Mouse (Mus musculus): Measurements from ENCODE around the gene Ginm1. TPM values are rescaled to one million over a fixed set of nuclear protein-coding genes. Genes with fewer than 3 reads are reported as not detected.
"Not testable (repeated sequence)": the region's sequence is repeated elsewhere in the genome, so short reads cannot be mapped to it uniquely, and the experiment has no call there.

The Ginm1 gene
- total RNA-seq, 2 experiments from 2014 or later, result 15.9 to 19.5 TPM

DNA sequence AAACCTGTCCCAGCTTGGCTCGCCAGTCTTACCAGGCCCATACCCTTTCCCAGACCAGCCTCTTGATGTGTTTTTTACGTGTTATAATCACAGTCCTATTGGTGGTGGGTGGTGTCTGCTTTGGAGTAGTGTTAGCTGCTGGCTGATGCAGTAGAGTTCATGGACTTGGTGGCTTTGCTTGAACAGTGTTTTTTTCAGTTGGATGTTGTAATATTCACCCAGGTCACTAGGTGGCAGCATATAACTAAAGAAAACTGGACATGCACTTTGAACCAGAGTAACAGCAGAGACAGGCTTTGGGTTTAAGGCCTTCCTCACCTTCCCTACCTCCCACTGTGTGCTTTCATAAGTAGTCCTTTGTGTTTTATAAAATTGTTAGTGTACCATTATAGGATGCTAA is 17.3 kb upstream of the Ginm1 start:
- DNase-seq, result peak in 1 of 2 experiments; percentile 19

DNA sequence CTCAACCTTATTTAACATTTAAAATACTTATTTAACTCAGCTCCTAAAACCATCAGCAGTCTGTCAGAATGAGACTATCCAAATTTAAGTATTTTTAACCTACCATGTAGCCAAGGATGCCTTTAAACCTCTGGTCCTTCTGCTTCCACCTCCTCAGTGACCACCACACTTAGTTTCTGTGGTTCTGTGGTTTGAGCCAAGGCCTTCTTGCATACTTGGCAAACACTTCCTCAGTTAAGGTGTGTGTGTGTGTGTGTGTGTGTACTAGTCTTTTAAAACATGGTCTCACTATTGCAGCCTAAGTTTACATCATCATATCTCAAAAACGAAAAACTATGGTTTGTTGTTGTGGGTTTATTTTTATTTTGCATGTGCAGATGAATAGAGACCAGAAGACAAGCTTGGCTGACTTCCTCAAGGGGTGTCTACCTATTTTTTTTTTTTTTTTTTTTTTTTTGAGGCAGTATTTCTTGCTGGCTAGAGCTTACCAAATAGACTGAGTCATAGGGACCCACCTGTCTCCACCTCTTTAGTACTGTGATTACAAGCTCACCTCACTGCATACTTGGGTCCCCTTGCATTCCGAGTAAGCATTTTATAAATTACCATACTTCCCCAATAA is 10.0 kb upstream of the Ginm1 start:
- no peak for DNase-seq

DNA sequence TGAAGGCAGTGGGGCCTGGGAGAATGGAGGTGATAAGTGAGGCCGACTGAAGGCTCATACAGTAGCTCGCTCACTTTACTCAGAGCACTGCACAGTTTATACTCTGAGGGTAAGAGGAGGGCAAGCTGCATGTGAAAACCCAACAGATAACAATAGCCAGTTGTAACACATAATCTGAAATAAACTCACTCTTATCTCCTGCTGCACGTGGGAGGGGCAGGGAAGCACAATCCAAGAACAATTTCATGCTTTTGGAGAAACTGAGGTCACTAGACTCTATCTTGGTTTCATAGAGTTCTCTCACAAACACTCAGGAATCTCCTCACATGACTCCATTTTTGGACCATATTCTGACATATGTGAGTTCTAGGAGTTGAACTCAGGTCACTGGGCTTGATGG is 8.6 kb upstream of the Ginm1 start:
- DNase-seq, result no peak

DNA sequence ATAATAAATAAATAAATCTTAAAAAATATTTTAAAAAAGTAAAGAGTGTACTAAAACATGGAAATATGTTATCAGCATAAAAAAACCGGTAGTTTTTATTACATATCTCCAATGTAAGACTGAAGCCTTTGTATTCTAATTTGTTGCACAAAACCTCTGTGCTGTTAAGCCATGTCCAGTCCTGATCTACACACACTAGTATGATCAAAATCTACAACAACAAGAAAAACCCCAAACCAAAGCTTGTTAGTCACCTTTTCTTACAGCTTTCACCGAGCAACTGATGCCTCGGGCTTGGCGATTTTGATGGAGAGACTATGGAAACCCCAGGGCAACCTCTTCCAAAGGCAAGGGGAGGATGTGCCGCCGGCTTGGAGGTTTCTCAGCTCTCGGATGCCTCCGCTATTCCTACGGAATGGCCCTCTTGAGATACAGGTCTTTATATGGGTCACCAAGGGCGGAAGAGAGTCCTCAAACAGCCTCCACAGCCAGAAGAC is 322 bp downstream of the Ginm1 start:
- no peak for DNase-seq

DNA sequence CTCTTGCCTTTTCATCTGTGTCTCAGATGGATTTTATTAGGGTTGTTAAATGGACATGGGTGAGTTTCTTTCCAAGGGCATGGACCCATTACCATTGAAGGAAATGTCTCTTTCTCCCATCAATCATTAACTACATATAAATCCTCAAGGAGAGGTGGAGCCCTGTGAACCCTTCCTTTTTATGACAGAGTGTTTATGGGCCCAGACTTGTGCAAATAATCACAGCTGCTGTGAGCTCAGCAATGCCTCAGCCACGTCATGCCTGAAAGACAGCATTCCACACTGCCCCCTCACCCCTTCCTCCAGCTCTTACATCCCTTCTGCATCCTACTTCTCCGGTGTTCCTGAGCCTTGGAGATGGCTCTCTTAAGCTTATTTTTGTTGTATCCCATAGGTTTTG is 5.3 kb downstream of the Ginm1 start:
- DNase-seq, result no peak

DNA sequence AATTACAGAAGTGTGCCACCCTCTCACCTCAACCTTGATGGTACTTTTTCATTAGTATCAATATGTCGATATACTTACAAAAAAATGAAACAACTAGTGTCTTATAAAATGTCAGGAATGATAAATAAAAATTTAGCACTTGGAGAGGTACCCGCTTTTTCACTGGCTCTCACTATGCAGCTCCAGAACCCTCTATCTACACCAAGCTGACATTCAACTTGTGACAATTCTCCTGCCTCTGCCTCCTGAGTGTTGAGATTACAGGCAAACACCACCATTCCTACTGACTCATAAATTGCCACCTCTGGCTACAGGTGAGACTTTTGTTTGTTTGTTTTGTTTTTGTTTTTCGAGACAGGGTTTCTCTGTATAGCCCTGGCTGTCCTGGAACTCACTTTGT is 11.4 kb downstream of the Ginm1 start:
- DNase-seq, result no peak

DNA sequence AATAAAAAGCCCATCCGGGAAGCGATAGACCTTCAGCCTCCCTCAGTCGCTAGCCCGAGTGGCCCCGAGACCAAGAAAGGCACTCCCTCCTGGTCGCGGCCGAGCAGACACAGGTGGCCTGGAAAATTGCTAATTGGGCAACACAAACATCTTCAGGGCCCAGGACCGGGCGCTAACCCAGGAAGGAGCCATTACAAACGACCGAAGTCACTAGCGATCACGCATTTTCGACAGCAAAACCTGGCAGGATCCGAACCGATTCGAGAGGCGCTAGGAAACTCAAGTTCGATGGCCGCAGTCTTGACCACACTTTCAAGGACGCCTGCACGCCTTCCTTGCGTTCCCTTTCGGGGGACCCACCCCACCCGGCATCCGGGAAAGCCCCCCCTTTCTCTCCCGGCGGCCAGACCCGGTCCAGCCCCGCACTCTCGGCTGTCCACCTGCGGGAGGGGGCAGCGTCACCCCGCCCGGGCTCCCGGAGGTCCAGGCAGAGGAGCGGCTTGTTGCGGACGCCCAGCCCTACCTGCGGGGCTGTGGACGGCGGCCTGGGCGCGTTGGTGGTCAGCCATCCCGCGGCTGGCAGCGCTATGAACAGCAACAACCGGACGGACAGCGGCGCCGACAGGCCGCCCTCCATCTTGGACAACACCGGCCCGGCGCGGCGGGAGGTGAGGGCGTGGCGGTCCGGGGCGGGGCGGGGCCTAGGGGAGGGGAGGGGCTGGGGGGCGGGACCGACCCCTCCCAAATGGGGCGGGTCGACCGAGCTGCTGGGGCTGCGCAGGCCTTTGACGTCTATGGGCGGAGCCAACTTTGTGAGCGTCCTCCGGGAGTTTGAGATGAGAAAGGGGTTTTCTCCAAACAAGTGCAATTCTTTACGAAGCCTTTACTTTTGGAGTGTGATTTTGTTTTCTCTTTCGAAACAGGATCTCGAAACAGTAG is 12.1 kb downstream of the Ginm1 start:
- DNase-seq, result peak; percentile 76 to 79

DNA sequence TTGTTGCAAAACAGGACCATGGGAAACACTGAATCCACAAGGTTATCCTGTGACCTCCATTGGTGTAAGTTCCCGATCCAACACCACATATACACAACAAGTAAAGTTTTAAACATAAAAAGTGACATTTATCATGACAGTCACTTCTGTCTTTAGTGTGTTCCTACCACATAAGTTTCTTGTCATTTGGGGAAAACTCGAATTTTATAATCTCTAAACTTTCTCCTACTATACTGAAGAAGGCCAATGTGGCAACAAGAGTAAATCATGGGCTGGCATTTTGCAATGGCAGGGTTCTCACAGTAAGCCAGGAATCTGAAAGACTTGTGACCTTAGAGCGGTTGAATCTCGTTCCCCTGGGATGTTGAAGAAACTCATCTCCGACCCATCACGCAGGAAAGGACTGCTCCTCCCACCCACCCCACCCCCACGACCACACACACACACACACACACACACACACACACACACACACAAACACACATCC is 12.8 kb downstream of the Ginm1 start:
- no peak for DNase-seq

DNA sequence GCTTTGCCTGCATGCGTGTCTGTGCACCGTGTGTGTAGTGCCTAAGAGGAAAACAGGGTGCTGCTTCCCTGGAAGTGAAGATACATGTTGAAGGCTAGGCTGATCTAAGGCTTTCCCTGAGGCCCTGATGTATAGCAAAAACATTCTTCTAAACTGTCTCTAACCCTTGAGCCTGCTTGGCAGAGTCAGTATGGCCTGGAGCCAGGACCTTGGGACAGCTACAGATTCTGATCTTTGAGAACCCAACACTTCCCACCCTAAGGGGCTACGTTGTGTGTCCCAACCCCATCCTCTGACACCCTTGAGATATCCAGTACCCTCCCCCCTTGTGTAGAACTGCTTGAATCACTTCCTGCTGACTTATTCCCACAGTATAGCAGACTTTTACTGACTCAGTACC is 14.3 kb downstream of the Ginm1 start:
- DNase-seq, result no peak

DNA sequence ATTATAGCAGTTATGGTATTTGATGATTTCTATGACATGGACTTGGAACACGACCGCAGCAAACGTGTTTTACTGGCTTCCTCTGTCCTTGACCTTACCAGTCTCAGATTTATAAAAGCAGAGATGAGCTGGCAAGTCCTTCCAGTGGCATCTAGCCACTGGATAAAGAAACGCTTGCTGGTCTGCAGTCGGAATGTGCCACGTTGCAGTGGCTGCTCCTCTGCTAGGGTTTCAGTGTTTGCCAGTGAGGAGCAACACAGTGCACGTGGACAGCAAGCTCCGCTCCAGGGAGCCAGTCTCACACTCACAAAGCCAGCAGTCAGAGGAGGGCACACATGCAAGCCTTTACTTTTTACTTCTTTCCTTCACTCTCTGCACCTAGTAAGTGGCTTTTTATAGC is 17.2 kb downstream of the Ginm1 start:
- DNase-seq, result no peak

DNA sequence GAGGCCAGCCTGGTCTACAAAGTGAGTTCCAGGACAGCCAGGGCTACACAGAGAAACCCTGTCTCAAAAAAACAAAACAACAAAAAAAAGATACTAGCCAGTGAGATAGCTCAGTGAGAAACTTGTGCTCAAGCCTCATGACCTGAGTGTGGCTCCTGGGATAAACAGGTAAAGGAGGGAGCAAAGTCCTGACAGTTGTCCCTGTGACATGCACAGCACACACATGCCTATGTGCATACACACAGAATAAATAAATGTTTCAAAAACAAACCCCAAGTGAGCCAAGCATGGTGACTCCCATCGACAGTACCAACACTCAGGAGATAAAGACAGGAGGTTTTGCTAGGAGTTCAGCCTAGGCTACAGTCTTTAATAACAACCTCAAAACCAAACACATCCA is 19.9 kb downstream of the Ginm1 start:
- no peak for DNase-seq

DNA sequence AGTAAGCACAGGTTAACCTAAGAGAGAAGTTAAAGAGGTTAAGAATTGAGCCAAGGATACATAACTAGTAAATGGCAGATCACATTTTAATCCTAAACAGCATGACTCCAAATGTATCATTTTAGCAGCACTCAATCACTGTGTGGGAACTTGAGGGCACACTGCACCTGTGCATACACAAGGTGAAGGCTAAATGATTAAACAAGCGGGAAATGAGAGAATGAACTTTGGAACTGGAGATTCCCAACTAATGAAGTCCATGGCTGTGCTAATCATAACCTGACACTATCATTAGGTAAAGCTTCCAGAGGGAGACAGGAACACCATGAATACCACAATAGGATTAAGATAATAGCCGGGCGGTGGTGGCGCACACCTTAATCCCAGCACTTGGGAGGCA is 20.3 kb downstream of the Ginm1 start:
- DNase-seq, result no peak

DNA sequence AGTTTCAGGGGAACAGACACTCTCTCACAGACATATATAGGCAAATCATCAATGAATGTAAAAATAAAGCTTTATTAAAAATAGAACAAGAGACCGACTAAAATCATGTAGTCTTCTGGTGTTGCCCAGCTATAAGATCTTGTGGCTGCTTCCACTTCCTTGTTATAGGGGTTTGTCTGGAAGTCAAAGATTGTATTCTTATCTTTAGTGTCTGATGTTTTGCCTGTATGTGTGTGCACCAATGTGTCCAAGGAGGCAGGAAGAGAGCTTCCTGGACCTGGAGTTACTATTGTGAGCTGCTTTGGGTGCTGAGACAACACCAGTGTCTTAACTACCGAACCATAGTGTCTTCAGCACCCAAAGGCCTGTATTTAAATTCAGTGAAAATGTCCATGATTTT is 35.1 kb downstream of the Ginm1 start:
- no peak for DNase-seq

DNA sequence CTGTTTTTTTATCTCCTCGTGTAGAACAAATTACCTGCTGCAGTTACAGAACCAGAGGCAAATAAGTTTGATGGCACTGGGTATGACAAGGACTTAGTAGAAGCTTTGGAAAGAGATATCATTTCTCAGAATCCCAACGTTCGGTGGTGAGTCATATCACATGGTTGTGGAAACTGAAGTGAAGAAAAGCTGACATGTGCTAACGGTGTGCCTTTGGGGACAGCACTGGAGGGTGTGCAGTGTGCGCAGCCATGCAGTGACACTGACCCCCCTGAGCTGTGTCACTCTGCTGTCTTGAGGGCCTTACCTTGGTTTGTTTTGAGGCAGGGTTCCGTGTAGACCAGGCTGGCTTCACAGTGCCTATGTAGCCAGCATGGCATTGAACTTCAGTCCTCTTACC is 43.9 kb downstream of the Ginm1 start:
- DNase-seq, result no peak

DNA sequence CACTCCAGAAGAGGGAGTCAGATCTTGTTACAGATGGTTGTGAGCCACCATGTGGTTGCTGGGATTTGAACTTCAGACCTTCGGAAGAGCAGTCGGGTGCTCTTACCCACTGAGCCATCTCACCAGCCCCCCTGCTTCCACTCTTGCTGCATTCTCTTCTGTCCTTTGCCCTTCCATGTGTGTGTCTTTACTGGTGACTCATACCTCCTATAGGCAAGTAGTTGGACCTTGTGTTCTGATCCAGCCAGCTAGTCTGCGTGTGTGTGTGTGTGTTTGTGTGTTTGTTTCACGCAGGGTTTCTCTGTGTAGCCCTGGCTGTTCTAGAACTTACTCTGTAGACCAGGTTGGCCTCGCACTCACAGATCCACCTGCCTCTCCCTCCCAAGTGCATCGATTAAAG is 47.1 kb downstream of the Ginm1 start:
- not testable (repeated sequence) for DNase-seq

DNA sequence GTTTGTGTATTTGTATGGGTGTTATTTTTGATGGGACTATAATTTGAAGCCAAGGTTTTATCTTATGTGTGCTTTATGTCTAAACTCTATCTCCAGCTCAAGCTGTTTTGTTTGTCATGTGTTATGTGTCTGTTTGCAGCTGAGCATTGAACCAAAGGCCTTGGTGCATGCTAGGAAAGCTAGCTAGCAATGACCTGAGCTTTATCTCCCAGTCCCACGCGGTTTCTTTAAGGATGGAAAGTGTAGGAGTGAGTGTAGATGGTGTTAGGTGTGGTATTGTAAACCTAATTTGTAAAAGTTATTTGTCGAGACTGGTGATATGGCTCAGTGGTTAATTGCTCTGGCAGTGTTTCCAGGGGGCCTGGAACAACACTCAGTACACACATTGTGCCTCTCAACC is 54.7 kb downstream of the Ginm1 start:
- no peak for DNase-seq

DNA sequence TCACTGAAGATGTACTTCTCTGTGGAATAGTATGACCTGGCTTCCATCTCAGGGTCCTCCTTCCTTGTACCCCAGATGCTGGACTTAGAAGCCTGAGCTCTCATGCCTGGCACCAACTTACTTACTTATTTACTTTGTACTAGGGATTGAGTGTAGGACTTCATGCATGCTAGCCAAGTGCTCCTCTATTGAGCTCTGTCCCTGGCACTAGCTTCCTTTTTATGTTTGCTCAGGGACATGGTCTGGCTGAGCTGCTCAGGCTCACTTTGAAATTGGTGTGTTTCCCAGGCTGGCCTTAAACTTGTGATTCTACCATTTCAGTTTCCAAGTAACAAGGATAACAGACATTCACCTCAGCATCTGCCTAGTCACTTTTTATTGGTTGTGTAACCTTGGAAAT is 55.5 kb downstream of the Ginm1 start:
- no peak for DNase-seq

DNA sequence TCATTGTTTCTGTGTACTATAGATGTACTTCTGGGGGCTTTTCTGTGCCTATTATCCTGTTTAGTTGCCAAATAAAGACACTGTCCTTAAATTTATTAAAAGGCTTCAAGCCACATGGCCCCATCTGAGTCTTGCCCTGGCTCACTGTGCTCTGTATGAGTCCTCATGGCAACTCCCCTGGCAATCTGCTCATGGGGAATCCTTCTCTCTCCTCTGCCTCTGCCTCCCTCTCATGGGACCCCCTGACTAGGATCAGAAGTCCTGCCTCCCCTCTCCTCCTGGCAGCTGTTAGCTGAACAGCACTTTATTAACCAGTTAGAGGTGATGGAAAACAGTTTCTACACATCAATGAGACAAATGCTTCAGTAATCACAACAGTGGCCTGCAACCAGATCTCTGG is 61.0 kb downstream of the Ginm1 start:
- no peak for DNase-seq

DNA sequence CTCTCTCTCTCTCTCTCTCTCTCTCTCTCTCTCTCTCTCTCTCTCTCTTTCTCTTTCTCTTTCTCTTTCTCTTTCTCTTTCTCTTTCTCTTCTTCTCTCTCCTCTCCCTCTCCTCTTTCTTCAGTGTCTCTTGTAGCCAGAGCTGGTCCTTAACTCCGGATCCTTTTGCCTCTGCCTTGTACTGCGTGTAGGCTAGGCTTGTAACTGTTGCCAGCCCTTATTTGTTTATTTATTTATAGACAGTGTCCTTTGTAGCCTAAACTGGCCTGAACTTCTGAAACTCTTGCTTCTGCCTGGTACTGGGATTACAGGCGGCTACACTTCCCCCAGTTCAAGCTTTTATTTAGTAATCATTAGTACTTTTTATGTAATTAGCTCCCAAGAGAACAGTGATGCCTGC is 65.6 kb downstream of the Ginm1 start:
- DNase-seq, result no peak

DNA sequence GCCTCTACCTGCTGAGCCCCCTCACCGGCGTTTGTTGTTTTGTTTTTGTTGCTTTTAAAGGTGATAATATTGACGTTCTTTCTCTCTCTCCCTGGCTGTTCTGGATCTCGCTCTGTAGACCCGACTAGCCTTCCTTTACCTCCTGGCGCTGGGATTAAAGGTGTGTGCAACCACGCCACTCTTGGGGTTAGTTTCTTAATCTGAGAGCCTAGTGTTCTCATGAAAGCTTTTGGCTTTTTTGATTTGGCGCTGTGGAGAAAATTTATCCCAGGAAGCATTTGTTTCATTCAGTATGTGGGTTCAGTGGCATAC is 66.2 kb downstream of the Ginm1 start:
- no peak for DNase-seq

DNA sequence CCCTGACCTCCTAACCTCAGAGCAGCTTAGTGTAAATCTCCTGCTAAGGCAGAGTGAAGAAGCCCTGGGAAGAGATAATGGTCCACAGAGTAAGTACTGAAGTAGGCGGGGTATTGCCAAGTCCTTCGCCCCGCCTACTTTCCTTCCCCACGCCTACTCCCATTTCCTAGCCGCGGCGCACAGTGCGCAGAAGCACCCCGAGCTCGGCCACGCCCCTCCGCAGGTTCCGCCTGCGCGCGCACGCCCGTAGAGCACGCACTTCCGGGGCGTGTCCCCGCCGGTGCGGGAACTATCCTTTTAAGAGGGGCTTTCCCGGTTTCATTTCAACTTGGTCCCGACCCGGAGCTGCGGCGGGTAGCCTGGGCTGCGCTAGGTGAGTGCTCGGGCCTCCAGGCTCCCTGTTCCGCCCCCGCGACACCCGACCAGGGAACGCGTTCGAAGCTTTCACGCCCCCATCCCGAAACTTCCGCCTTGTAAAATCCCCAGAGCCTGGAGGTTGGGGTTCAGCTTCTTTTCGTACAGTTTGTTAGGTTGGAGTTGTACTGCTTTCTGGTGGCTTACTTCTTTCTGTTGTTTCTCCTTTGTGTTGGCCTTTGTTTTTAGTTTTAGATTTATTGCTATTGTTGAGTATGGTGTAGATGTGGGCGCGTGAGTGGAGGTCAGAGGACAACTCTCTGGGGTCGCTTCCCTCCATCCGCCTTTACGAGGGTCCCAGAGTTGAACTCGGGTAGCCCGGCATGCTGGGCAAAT is 66.7 kb downstream of the Ginm1 start, which contains the start of gene Katna1:
TSS of gene Katna1 (plus strand) at position 250 of the 750 bp plus-strand sequence.
- DNase-seq, result peak; percentile 87
